Mouse (Mus musculus) hindbrain, embryonic 13.5 days (tissue): ENCODE results near the gene Klk1b27. TPM values are rescaled to one million over a fixed set of nuclear protein-coding genes. Genes with fewer than 3 reads are reported as not detected.
"Not testable (repeated sequence)": the region's sequence is repeated elsewhere in the genome, so short reads cannot be mapped to it uniquely, and the experiment has no call there.

Experiments used
- ATAC-seq: fragments of 200-750 bp; cut with Nextera tagmentation; 2 replicates; pipeline ENCODE4 v1.8.0; 2017; ENCODE audit warnings: moderate TSS enrichment; ENCODE audit not compliant: low FRiP score
- H3K27ac ChIP-seq: fragments of 300-500 bp; sonication (generic); 2 replicates; pipeline ENCODE4 v1.5.1; 2015; ENCODE audit warnings: inconsistent platforms, mild to moderate bottlenecking, moderate library complexity
- H3K27me3 ChIP-seq: fragments of 300-500 bp; sonication (generic); 2 replicates; pipeline ENCODE4 v1.6.1; 2015; ENCODE audit warnings: mild to moderate bottlenecking, inconsistent platforms
- H3K36me3 ChIP-seq: fragments of 300-500 bp; sonication (generic); 2 replicates; pipeline ENCODE4 v1.6.1; 2015; ENCODE audit warnings: mild to moderate bottlenecking, inconsistent platforms
- H3K4me1 ChIP-seq: fragments of 300-500 bp; sonication (generic); replicated peaks from 2 replicates; pipeline ENCODE4 v1.6.1; 2015; ENCODE audit warnings: inconsistent platforms
- H3K4me2 ChIP-seq: fragments of 300-500 bp; sonication (generic); 2 replicates; pipeline ENCODE4 v1.6.1; 2015; ENCODE audit warnings: inconsistent platforms, mild to moderate bottlenecking, moderate library complexity
- H3K4me3 ChIP-seq: fragments of 300-500 bp; sonication (generic); 2 replicates; pipeline ENCODE4 v1.5.1; 2015; ENCODE audit warnings: mild to moderate bottlenecking, inconsistent platforms
- H3K9ac ChIP-seq: fragments of 300-500 bp; sonication (generic); 2 replicates; pipeline ENCODE4 v1.6.1; 2015; ENCODE audit warnings: mild to moderate bottlenecking, inconsistent platforms
- H3K9me3 ChIP-seq: fragments of 300-500 bp; sonication (generic); 2 replicates; pipeline ENCODE4 v1.6.1; 2016; ENCODE audit warnings: inconsistent platforms
- WGBS: fragments of 180-500 bp; shearing (Covaris S2); methylation state at CpG from one replicate; pipeline ENCODE4 v1.1.7; 2015; 5-methylcytosine and 5-hydroxymethylcytosine counted together
- polyA plus RNA-seq: library from polyadenylated mRNA; unstranded; fragments of >200 nt; fragmentation: Nextera tagmentation; extraction: Ambion mirVana; gene quantifications from 2 replicates; pipeline ENCODE4 v1.2.1, GENCODE M21; 2015

Klk1b27 gene
- not detected in 2 replicates for polyA plus RNA-seq

GRCm38 (mm10) chr7:44051990-44052389 lies at the start of gene Klk1b27:
Klk1b27 (plus strand) TSS chr7:44052290.
- ATAC-seq, H3K9ac ChIP-seq, H3K9me3 ChIP-seq, H3K27me3 ChIP-seq, H3K36me3 ChIP-seq, H3K4me1 ChIP-seq, H3K4me2 ChIP-seq, H3K27ac ChIP-seq, H3K4me3 ChIP-seq: not testable (repeated sequence)
- 86% methylated on average over 3 of the region's 3 CpGs for WGBS

DNA sequence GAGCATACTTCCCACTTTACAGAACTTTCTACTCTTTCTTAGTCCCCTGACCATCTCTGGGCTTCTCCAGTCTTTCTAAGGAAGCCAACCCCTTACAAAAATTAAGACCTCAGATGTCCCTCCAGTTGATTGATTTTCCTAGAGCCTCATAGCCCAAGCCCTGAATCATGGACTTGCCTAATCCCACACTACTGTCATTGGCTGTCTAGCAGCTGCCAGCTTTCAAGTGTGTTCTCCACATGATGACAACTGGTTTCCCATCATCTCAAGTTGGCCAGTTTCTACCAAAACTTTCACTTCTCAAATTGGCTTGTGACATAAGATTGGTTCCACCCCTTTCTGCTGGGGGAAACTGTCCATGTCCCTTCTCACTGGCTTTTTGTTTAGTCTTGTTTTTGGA lies 47.2 kb upstream of the Klk1b27 start:
- no peak for ATAC-seq
- no peak overlapping the region for H3K27ac ChIP-seq
- no peaks in the 10 kb centered on the region for H3K36me3 ChIP-seq
- no peaks in the 10 kb centered on the region for H3K27me3 ChIP-seq
- no peak overlapping the region for H3K9ac ChIP-seq
- H3K4me3 ChIP-seq, result no peak overlapping the region
- H3K4me1 ChIP-seq, result no peaks in the 10 kb centered on the region
- no peaks in the 10 kb centered on the region for H3K9me3 ChIP-seq
- no peak overlapping the region for H3K4me2 ChIP-seq

- not testable (repeated sequence) for H3K4me1 ChIP-seq, ATAC-seq, H3K9me3 ChIP-seq, H3K27me3 ChIP-seq, H3K27ac ChIP-seq, H3K9ac ChIP-seq, H3K4me2 ChIP-seq, H3K36me3 ChIP-seq, H3K4me3 ChIP-seq
Observed at GRCm38 (mm10) chr7:44011868-44012267, 40.2 kb upstream of the Klk1b27 start, which contains the start of gene Klk1b26. Klk1b26 (plus strand) TSS chr7:44012168.

DNA sequence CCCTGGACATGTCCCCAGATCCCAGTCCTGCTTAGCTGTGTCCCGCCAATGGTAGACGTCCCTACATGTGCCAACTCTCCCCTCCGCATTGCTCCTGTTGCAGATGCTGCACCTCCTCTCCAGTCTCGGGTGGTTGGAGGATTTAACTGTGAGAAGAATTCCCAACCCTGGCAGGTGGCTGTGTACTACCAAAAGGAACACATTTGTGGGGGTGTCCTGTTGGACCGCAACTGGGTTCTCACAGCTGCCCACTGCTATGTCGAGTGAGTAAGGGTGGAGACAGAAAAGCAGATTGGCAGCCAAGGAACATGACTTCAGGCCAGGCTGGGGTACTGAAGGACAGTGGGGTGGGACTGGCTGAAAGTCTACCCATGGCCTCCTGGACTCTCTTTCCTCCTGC lies 37.4 kb upstream of the Klk1b27 start:
- not testable (repeated sequence) for H3K9ac ChIP-seq, H3K4me1 ChIP-seq, ATAC-seq, H3K4me3 ChIP-seq, H3K4me2 ChIP-seq, H3K27me3 ChIP-seq, H3K36me3 ChIP-seq, H3K9me3 ChIP-seq, H3K27ac ChIP-seq
- 87% methylated on average over 6 of the region's 6 CpGs for WGBS

- no peak overlapping the region for H3K4me2 ChIP-seq
- no peaks in the 10 kb centered on the region for H3K27me3 ChIP-seq
- H3K9ac ChIP-seq, result no peak overlapping the region
- H3K36me3 ChIP-seq, result no peaks in the 10 kb centered on the region
- no peak for ATAC-seq
- H3K4me3 ChIP-seq, result no peak overlapping the region
- no peaks in the 10 kb centered on the region for H3K9me3 ChIP-seq
- H3K4me1 ChIP-seq, result no peaks in the 10 kb centered on the region
- H3K27ac ChIP-seq, result no peak overlapping the region
- 92% methylated on average over 5 of the region's 5 CpGs for WGBS
Observed at GRCm38 (mm10) chr7:44015071-44015470, 37.0 kb upstream of the Klk1b27 start.

DNA sequence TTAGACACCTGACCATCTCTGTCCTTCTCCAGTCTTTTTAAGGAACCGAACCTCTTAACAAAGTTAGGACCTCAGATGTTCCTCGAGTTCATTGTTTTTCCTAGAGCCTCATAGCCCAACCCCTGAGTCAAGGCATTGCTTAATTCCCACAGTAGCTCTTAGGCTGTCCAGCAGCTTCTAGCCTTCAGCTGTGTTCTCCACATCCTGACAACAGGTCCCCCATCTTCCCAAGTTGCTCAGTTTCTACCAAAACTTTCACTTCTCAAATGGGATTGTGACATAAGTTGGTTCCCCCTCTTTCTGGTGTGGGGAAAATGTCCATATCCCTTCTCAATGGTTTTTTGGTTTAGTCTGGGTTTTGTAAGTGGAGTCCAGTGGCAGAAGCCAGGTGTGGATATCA lies 20.0 kb downstream of the Klk1b27 start:
- ATAC-seq, result no peak
- no peaks in the 10 kb centered on the region for H3K36me3 ChIP-seq
- no peak overlapping the region for H3K9ac ChIP-seq
- no peak overlapping the region for H3K4me2 ChIP-seq
- H3K9me3 ChIP-seq, result no peaks in the 10 kb centered on the region
- H3K27me3 ChIP-seq, result no peaks in the 10 kb centered on the region
- H3K4me3 ChIP-seq, result no peak overlapping the region
- H3K27ac ChIP-seq, result no peak overlapping the region
- H3K4me1 ChIP-seq, result no peaks in the 10 kb centered on the region
- 79% methylated on average over 2 of the region's 2 CpGs for WGBS

- Histone ChIP-seq H3K27me3 (no peaks in the 10 kb centered on the region), H3K36me3 (no peaks in the 10 kb centered on the region), H3K4me2 (no peak overlapping the region), H3K4me3 (no peak overlapping the region), H3K4me1 (no peaks in the 10 kb centered on the region), H3K9me3 (0 out of 2 replicates have a peak, but pooled peaks cover 5% of the 10 kb centered on the region), H3K27ac (no peak overlapping the region), H3K9ac (no peak overlapping the region)
- ATAC-seq, result no peak
- WGBS, result 70% methylated on average over 1 of the region's 1 CpGs
Observed at GRCm38 (mm10) chr7:44077703-44078102, 25.6 kb downstream of the Klk1b27 start.

DNA sequence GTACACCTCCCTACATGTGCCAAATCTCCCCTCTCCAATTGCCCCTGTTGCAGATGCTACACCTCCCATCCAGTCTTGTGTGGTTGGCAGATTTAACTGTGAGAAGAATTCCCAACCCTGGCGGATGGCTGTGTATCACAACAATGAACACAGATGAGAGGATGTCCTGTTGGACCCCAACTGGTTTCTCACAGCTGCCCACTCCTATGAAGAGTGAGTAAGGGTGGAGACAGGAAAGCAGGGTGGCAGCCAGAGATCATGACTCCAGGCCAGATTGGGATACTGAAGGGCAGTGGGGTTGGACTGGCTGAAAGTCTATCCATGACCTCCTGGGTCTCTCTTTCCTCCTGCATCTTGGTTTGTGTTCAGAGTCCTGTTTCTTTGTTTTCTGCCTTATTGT lies 44.0 kb downstream of the Klk1b27 start:
- H3K4me2 ChIP-seq, result no peak overlapping the region
- H3K27ac ChIP-seq, result no peak overlapping the region
- no peak overlapping the region for H3K4me3 ChIP-seq
- no peaks in the 10 kb centered on the region for H3K4me1 ChIP-seq
- no peaks in the 10 kb centered on the region for H3K9me3 ChIP-seq
- no peak overlapping the region for H3K9ac ChIP-seq
- WGBS, result 87% methylated on average over 1 of the region's 1 CpGs
- H3K36me3 ChIP-seq, result no peaks in the 10 kb centered on the region
- no peaks in the 10 kb centered on the region for H3K27me3 ChIP-seq
- no peak for ATAC-seq

DNA sequence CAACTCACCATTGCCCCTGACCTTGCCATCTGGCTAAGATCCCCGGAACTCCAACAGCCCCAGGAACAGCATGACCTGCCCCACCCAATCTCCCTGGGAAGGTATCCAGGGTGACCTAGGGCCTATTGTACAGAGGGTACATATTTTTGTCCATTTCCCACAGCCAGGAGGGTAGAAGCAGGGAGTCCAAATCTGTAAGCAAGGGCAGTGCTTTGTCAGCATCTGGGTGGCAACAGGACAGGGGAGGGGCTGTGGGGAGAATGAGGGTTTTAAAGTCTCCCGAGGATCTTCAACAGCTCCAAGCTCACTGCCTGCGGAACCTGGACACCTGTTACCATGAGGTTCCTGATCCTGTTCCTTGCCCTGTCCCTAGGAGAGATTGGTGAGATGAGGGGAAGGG lies 49.9 kb downstream of the Klk1b27 start, which contains the start of gene Klk1b21:
Klk1b21 (plus strand) TSS at position 301 of the 400 bp plus-strand sequence.
- not testable (repeated sequence) for H3K4me2 ChIP-seq, H3K27ac ChIP-seq, H3K36me3 ChIP-seq, H3K9me3 ChIP-seq, H3K4me1 ChIP-seq, H3K4me3 ChIP-seq, H3K27me3 ChIP-seq, ATAC-seq, H3K9ac ChIP-seq
- 88% methylated on average over 3 of the region's 3 CpGs for WGBS

Other genes starting within 250 kb of the Klk1b27 start
- gene Klk7, start 241.0 kb upstream of the Klk1b27 start, polyA plus RNA-seq, result not detected in 2 replicates
- not detected in 2 replicates for gene Klk6, start 227.8 kb upstream of the Klk1b27 start, polyA plus RNA-seq
- gene Klk5, start 210.3 kb upstream of the Klk1b27 start, polyA plus RNA-seq, result not detected in 2 replicates
- gene Klk4, start 171.1 kb upstream of the Klk1b27 start, polyA plus RNA-seq, result 0.98 and 1.5 TPM in 2 replicates
- not detected in 2 replicates for gene Klk15, start 118.5 kb upstream of the Klk1b27 start, polyA plus RNA-seq
- gene Klk1b8, start 101.6 kb upstream of the Klk1b27 start, polyA plus RNA-seq, result not detected in 2 replicates
- gene Klk1b1, start 85.5 kb upstream of the Klk1b27 start, polyA plus RNA-seq, result not detected in 2 replicates
- gene Klk1b9, start 76.2 kb upstream of the Klk1b27 start, polyA plus RNA-seq, result not detected in 2 replicates
- not detected in 2 replicates for gene Klk1b11, start 56.4 kb upstream of the Klk1b27 start, polyA plus RNA-seq
- gene Klk1b26, start 40.1 kb upstream of the Klk1b27 start, polyA plus RNA-seq, result not detected in 2 replicates
- not detected in 2 replicates for gene Klk1b21, start 50.0 kb downstream of the Klk1b27 start, polyA plus RNA-seq
- not detected in 2 replicates for gene Klk1b22, start 60.4 kb downstream of the Klk1b27 start, polyA plus RNA-seq
- not detected in 2 replicates for gene Klk1b16, start 84.5 kb downstream of the Klk1b27 start, polyA plus RNA-seq
- not detected in 2 replicates for gene Klk1b24, start 135.9 kb downstream of the Klk1b27 start, polyA plus RNA-seq
- gene Klk1b3, start 145.9 kb downstream of the Klk1b27 start, polyA plus RNA-seq, result not detected in 2 replicates
- gene Klk1b4, start 155.1 kb downstream of the Klk1b27 start, polyA plus RNA-seq, result not detected in 2 replicates
- gene Klk1b5, start 163.7 kb downstream of the Klk1b27 start, polyA plus RNA-seq, result not detected in 2 replicates
- not detected in 2 replicates for gene Klk1, start 173.1 kb downstream of the Klk1b27 start, polyA plus RNA-seq
- not detected in 2 replicates for gene Gm36864, start 183.9 kb downstream of the Klk1b27 start, polyA plus RNA-seq
- gene 1700028J19Rik, start 194.4 kb downstream of the Klk1b27 start, polyA plus RNA-seq, result 1.5 and 1.7 TPM in 2 replicates
- gene 2410002F23Rik, start 194.4 kb downstream of the Klk1b27 start, polyA plus RNA-seq, result 206 and 226 TPM in 2 replicates
- 0.10 TPM in 1 of 2 replicates, not detected in the other for gene Acp4, start 205.1 kb downstream of the Klk1b27 start, polyA plus RNA-seq
- gene Gm15517, start 209.2 kb downstream of the Klk1b27 start, polyA plus RNA-seq, result not detected in 2 replicates